Mouse (Mus musculus) hindbrain, embryonic 14.5 days (tissue): ENCODE results near the gene Cdca8. TPM values are rescaled to one million over a fixed set of nuclear protein-coding genes. Genes with fewer than 3 reads are reported as not detected.

ENCODE experiments used
- ATAC-seq: fragments of 200-750 bp; cut with Nextera tagmentation; 2 replicates; pipeline ENCODE4 v1.8.0; 2017; ENCODE audit warnings: moderate number of reproducible peaks, mild to moderate bottlenecking, moderate TSS enrichment, moderate library complexity; ENCODE audit not compliant: low FRiP score
- DNase-seq: peaks from one replicate; pipeline ENCODE4 v3.0.0-alpha.2; 2015; ENCODE audit warnings: low spot score
- H3K27ac ChIP-seq: fragments of 300-500 bp; sonication (generic); 2 replicates; pipeline ENCODE4 v1.5.1; 2014; ENCODE audit warnings: mild to moderate bottlenecking, moderate library complexity
- H3K27me3 ChIP-seq: fragments of 300-500 bp; sonication (generic); 2 replicates; pipeline ENCODE4 v1.6.1; 2014; ENCODE audit warnings: mild to moderate bottlenecking, low read length, mixed read lengths; ENCODE audit not compliant: control insufficient read depth, insufficient read depth
- H3K36me3 ChIP-seq: fragments of 300-500 bp; sonication (generic); replicated peaks from 2 replicates; pipeline ENCODE4 v1.6.1; 2014; ENCODE audit not compliant: control insufficient read depth, insufficient read depth
- H3K4me1 ChIP-seq: fragments of 300-500 bp; sonication (generic); replicated peaks from 2 replicates; pipeline ENCODE4 v1.6.1; 2014; ENCODE audit warnings: antibody characterized with exemption, low read length, mixed read lengths; ENCODE audit not compliant: control insufficient read depth, insufficient read depth
- H3K4me2 ChIP-seq: fragments of 300-500 bp; sonication (generic); replicated peaks from 2 replicates; pipeline ENCODE4 v1.6.1; 2014; ENCODE audit warnings: mild to moderate bottlenecking, moderate library complexity
- H3K4me3 ChIP-seq: fragments of 300-500 bp; sonication (generic); replicated peaks from 2 replicates; pipeline ENCODE4 v1.5.1; 2014; ENCODE audit warnings: mild to moderate bottlenecking, low read length
- H3K9ac ChIP-seq: fragments of 300-500 bp; sonication (generic); 2 replicates; pipeline ENCODE4 v1.6.1; 2014
- H3K9me3 ChIP-seq: fragments of 300-500 bp; sonication (generic); 2 replicates; pipeline ENCODE4 v1.6.1; 2016; ENCODE audit warnings: low read length; ENCODE audit not compliant: control insufficient read depth
- WGBS: fragments of 180-500 bp; shearing (Covaris S2); extraction: QIAGEN DNeasy Blood & Tissue Kit; methylation state at CpG from one replicate; pipeline ENCODE4 v1.1.7; 2014; 5-methylcytosine and 5-hydroxymethylcytosine counted together
- polyA plus RNA-seq: library from polyadenylated mRNA; unstranded; fragments of >200 nt; fragmentation: Nextera tagmentation; extraction: Ambion mirVana; gene quantifications from 2 replicates; pipeline ENCODE4 v1.2.1, GENCODE M21; 2014

Cdca8 gene
- polyA plus RNA-seq, 1 experiment from 2014 or later: 19.0 TPM

DNA sequence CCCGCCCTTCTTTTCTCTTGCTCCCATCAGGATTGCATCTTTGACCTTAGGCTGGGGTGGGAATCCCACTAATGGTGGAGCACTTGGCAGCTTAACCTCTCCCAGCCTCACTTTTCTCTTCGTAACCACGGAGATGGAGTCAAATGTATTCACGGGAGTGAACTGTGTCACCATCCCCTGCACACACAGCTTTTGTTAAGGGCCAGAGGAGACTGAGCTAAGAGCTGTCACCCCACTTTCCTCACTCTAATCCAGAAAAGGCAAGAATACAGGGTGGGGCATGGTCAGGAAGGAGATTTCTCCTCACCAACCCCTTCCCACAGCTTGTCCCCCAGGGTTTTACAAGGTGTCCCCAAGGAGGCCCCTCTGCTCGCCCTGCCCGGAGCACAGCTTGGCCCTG is 45.3 kb downstream of the Cdca8 start:
- Histone ChIP-seq H3K36me3 (no peaks in the 10 kb centered on the region), H3K27ac (no peak overlapping the region), H3K4me3 (peak overlapping the region; percentile 46), H3K9ac (peak overlapping the region; percentile 70; the same call in 1 of the 2 replicates), H3K9me3 (no peaks in the 10 kb centered on the region), H3K27me3 (peaks cover 43% of the 10 kb centered on the region), H3K4me2 (peak overlapping the region; percentile 72), H3K4me1 (peaks cover 14% of the 10 kb centered on the region)
- DNase-seq (no peak), ATAC-seq (peak; percentile 2; the same call in 1 of the 2 replicates)
- WGBS: 27% methylated on average over 6 of the region's 6 CpGs

DNA sequence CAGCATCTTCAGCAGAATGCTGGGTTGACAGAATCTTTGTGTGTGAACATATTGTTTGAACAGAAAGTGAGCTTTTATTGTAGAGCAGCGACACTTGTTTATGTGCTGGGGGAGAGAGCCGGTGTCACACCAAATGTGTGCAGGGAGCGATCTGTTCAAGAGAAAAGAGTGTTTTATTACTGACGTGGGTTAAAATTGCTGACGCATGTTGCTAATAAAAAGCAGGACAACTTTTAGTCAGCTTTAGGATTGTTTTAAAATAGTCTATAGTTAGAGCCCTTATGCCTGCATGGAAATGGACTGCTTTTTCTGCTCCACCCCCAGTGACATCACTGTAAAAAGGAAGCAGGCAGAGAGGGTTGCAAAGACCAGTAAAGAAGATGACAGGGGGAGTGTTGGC is 48.3 kb downstream of the Cdca8 start:
- 78% methylated on average over 5 of the region's 5 CpGs for WGBS
- Histone ChIP-seq H3K9ac (no peak overlapping the region), H3K4me3 (no peak overlapping the region), H3K36me3 (no peaks in the 10 kb centered on the region), H3K27ac (no peak overlapping the region), H3K9me3 (no peaks in the 10 kb centered on the region), H3K4me2 (no peak overlapping the region), H3K4me1 (peaks cover 14% of the 10 kb centered on the region), H3K27me3 (peaks cover 38% of the 10 kb centered on the region)
- DNase-seq (no peak), ATAC-seq (no peak)

DNA sequence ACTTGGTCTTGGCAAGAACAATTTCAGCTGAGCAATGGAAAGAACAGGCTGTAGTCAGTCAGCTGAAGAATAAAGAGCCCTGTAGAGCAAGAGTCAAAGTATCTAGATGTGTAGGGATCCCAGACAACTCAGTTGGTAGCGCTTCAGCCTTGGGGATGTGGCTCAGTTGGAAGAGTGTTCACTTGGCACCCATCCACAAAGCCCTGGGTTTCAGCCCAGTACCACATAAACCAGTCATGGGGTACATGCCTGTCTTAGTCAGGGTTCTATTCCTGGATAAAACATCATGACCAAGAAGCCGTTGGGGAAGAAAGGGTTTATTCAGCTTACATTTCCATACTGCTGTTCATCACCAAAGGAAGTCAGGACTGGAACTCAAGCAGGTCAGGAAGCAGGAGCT is 49.2 kb downstream of the Cdca8 start:
- H3K27me3 ChIP-seq: peaks cover 30% of the 10 kb centered on the region
- WGBS: 84% methylated on average over 2 of the region's 2 CpGs
- no peak overlapping the region for H3K4me2 ChIP-seq
- H3K4me3 ChIP-seq: no peak overlapping the region
- peaks cover 14% of the 10 kb centered on the region for H3K4me1 ChIP-seq
- DNase-seq: no peak
- no peaks in the 10 kb centered on the region for H3K36me3 ChIP-seq
- H3K9me3 ChIP-seq: no peaks in the 10 kb centered on the region
- H3K9ac ChIP-seq: no peak overlapping the region
- H3K27ac ChIP-seq: no peak overlapping the region
- ATAC-seq: no peak

DNA sequence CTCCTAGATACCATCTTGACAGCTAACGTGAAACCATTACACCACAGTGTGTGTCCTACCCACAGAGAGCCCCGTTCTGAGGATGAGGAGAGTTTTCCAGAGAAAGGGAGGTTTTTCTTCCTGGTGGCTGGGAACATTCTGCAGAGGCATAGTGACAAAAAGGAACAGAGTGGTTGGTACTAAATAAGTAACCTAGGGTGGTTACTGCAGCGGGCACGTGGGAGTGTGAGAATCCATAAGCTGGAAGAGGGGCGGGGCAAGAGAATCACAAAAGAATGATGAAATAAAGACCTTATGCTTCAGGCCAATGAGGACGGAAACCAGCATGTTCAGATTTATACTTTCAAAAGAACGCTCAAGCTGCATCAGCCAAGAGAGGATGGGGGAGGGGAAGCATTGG is 50.4 kb downstream of the Cdca8 start:
- no peak overlapping the region for H3K4me2 ChIP-seq
- peaks cover 2% of the 10 kb centered on the region; the same call in 1 of the 2 replicates for H3K4me1 ChIP-seq
- DNase-seq (no peak), ATAC-seq (no peak)
- H3K36me3 ChIP-seq: no peaks in the 10 kb centered on the region
- H3K27me3 ChIP-seq: peaks cover 25% of the 10 kb centered on the region
- H3K9ac ChIP-seq: no peak overlapping the region
- 56% methylated on average over 7 of the region's 7 CpGs for WGBS
- no peak overlapping the region for H3K4me3 ChIP-seq
- H3K9me3 ChIP-seq: no peaks in the 10 kb centered on the region
- no peak overlapping the region for H3K27ac ChIP-seq

DNA sequence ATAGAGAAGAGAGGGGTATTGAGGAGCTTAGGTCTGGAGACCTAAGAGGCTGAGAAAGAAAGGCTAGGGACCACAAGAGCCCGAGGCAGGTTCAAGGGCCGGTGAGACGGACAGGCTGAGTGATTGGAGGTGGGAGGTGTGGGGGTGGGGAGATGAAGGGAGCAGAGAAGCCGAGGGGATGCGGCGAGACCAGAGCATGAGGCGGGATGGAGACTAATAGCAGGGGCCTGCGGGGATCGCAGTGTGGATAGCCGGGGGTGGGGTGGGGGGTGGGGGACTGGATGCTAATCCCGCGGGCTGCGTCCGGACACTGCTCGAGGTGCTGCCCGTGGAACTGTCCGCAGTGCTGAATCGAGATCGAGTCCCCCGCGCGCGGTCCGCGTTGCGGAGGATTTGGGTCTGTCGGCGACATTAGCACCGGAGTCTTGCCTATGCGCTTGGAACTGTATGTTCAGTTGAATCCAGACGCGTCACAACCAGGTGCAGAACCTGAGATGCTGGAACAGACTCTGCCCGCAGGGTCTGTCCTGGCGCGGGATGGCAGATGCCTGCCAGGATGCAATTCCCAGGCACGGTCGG is 56.9 kb downstream of the Cdca8 start:
- WGBS: under 1% methylated on average over 37 of the region's 37 CpGs
- peaks cover 17% of the 10 kb centered on the region for H3K27me3 ChIP-seq
- peak; percentile 6; the same call in 1 of the 2 replicates for ATAC-seq

DNA sequence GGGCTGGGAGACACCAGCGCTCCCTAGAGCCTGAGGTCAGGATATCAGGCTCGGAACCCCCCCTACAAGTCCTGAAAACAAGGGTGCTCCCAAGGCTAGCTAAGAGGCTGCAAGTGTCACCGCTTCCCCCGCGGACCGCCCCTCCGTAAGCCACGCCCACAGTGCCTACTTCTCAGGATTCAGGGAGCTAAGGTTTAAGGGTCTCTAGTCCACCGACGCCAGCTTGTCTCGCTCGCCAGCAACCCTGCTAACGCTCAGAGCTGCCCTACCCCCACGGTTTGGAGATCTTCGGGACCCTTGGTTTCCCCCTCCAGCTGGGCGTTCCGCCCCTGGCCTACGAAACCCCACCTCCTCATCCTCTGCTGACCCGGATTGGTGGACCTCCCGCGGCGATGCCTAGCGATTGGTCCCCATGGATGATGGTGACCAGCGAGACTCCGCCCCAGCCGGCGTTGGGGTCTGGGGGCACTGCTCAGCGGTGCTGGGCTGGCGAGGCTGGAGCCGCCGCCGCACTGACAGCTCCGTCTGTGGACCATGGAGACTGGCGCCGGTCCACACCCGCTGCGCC is 57.7 kb downstream of the Cdca8 start:
- DNase-seq: peak; percentile 84
- no peaks in the 10 kb centered on the region for H3K9me3 ChIP-seq
- peaks cover 17% of the 10 kb centered on the region for H3K27me3 ChIP-seq
- H3K4me2 ChIP-seq: peak overlapping the region; percentile 67
- H3K36me3 ChIP-seq: no peaks in the 10 kb centered on the region
- H3K4me3 ChIP-seq: peak overlapping the region; percentile 51
- under 1% methylated on average over 37 of the region's 37 CpGs for WGBS
- peaks cover 14% of the 10 kb centered on the region; the same call in 1 of the 2 replicates for H3K4me1 ChIP-seq
- H3K9ac ChIP-seq: peak overlapping the region; percentile 60
- ATAC-seq: peak; percentile 96
- H3K27ac ChIP-seq: peak overlapping the region; percentile 79

More for the DNA sequence above, 56.9 kb downstream of the Cdca8 start:
- peak overlapping the region; percentile 79 for H3K27ac ChIP-seq
- H3K4me1 ChIP-seq: peaks cover 14% of the 10 kb centered on the region; the same call in 1 of the 2 replicates
- no peaks in the 10 kb centered on the region for H3K36me3 ChIP-seq
- DNase-seq: no peak
- H3K4me3 ChIP-seq: peak overlapping the region; percentile 51
- peak overlapping the region; percentile 60 for H3K9ac ChIP-seq
- H3K9me3 ChIP-seq: no peaks in the 10 kb centered on the region
- peak overlapping the region; percentile 67 for H3K4me2 ChIP-seq

DNA sequence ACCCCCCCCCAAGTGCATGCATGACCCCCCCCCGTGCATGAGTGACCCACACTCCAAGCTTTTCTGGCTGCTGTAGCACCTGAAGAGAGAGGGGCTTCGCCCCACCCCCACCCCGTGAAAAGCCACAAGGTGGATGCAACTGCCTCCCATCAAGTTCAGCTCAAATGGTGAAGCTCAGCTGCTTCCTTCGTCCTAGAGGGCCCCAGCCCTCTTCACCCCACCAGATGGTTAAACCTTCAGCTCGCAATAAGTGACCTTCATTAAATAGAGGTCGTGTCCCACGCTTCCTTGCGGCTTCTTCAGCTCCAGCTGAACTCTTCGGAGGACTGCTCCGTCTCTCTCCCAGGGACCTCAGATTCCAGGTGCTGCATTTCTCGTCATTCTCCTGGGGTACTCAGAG is 58.5 kb downstream of the Cdca8 start, which contains the start of gene Epha10:
Epha10 (plus strand) TSS at position 301 of the 400 bp plus-strand sequence.
- H3K4me1 ChIP-seq: peaks cover 14% of the 10 kb centered on the region; the same call in 1 of the 2 replicates
- peak within 1 kb of the TSS; percentile 79 for H3K27ac ChIP-seq
- H3K4me2 ChIP-seq: peak within 1 kb of the TSS; percentile 67
- no peaks in the 10 kb centered on the region for H3K9me3 ChIP-seq
- no peak for DNase-seq
- ATAC-seq: no peak
- WGBS: 2% methylated on average over 11 of the region's 11 CpGs
- H3K27me3 ChIP-seq: peaks cover 14% of the 10 kb centered on the region
- peak within 1 kb of the TSS; percentile 51 for H3K4me3 ChIP-seq
- no peaks in the 10 kb centered on the region for H3K36me3 ChIP-seq
- peak within 1 kb of the TSS; percentile 60 for H3K9ac ChIP-seq

DNA sequence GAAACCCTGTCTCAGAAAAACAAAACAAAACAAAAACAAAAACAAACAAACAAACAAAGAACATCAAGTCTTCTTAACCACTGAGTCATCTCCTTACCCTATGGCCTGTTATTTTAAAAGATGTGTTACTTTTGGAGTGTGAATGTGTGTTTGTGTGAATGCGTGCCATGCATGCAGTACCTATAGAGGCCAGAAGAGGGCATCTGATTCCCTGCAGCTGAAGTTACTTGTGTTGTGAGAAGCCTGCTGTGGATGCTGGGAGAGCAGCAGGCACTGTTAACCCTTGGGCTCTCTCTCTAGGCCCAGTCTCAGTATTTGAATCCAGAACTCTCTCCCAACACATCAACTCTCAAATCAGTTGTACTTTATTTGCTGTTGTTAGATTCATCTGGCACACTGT is 66.4 kb downstream of the Cdca8 start:
- 96% methylated on average over 1 of the region's 1 CpGs for WGBS
- ATAC-seq (no peak), DNase-seq (no peak)
- H3K4me2 ChIP-seq: no peak overlapping the region
- H3K4me1 ChIP-seq: no peaks in the 10 kb centered on the region
- no peaks in the 10 kb centered on the region for H3K9me3 ChIP-seq
- no peak overlapping the region for H3K9ac ChIP-seq
- no peaks in the 10 kb centered on the region for H3K27me3 ChIP-seq
- H3K27ac ChIP-seq: no peak overlapping the region
- no peak overlapping the region for H3K4me3 ChIP-seq
- no peaks in the 10 kb centered on the region for H3K36me3 ChIP-seq
